Mouse (Mus musculus) bone marrow macrophage, adult 2 months (primary cell): ENCODE measurements around the gene Atp5g3.
A peak's percentile ranks its signal among the peaks of the same experiment; 100 is the strongest.

Experiments
- CTCF ChIP-seq: IDR thresholded peaks from 2 replicates; pipeline ENCODE4 v1.5.1; 2012; ENCODE audit warnings: low read depth, mild to moderate bottlenecking, low read length, moderate library complexity
- POLR2A ChIP-seq: IDR thresholded peaks from 2 replicates; pipeline ENCODE4 v1.6.1; 2012; ENCODE audit warnings: mild to moderate bottlenecking, low read depth, low read length, borderline replicate concordance

GRCm38 (mm10) chr2:73892464-73893296, 18.4 kb downstream of the Atp5g3 start, which contains the start of gene Atf2:
- TF ChIP-seq POLR2A (peak; percentile 79; the same call in 1 of the 2 replicates), CTCF (no peak)
